Mouse (Mus musculus): Measurements from ENCODE around the gene Zfp983. TPM values are rescaled to one million over a fixed set of nuclear protein-coding genes. Genes with fewer than 3 reads are reported as not detected.
"Not testable (repeated sequence)": the region's sequence is repeated elsewhere in the genome, so short reads cannot be mapped to it uniquely, and the experiment has no call there.

Gene Zfp983
- polyA plus RNA-seq, 1 experiment = 0.61 TPM

- WGBS = 2% methylated on average over 9 of the region's 9 CpGs
- no peaks in the 10 kb centered on the region for H3K27me3 ChIP-seq (replicated peaks; ENCODE audit: control insufficient read depth, insufficient read depth, low read length)
- peak overlapping the region; percentile 79 for H3K27ac ChIP-seq (ENCODE audit: insufficient read depth, low read depth, low read length)
- H3K4me3 ChIP-seq (ENCODE audit: insufficient read depth, low read depth, low read length) = peak overlapping the region; percentile 65
- no peaks in the 10 kb centered on the region; the same call in 1 of the 2 replicates for H3K4me1 ChIP-seq (ENCODE audit: control insufficient read depth, insufficient read depth, low read length)
- H3K36me3 ChIP-seq (ENCODE audit: control insufficient read depth, insufficient read depth, low read length) = no peaks in the 10 kb centered on the region
- DNase-seq = peak; percentile 95
- TF ChIP-seq POLR2A (IDR thresholded peaks at IDR 0.05; ENCODE audit: low read depth, low read length) (no peak), CTCF (conservative IDR thresholded peaks at IDR 0.05; ENCODE audit: insufficient read depth, insufficient read length, low read depth, low read length) (peak; percentile 40)
Observed at GRCm38 (mm10) chr17:21679273-21680018, 29.0 kb downstream of the Zfp983 start.

- 0% methylated on average over 10 of the region's 10 CpGs for WGBS
- peak overlapping the region; percentile 65 for H3K4me3 ChIP-seq (ENCODE audit: insufficient read depth, low read depth, low read length)
- H3K27me3 ChIP-seq (replicated peaks; ENCODE audit: control insufficient read depth, insufficient read depth, low read length); DNase-seq; H3K27ac ChIP-seq (ENCODE audit: insufficient read depth, low read depth, low read length); H3K36me3 ChIP-seq (ENCODE audit: control insufficient read depth, insufficient read depth, low read length); H3K4me1 ChIP-seq (ENCODE audit: control insufficient read depth, insufficient read depth, low read length): not testable (repeated sequence)
Observed at GRCm38 (mm10) chr17:21680019-21680376, 29.6 kb downstream of the Zfp983 start.

- 95% methylated on average over 3 of the region's 3 CpGs for WGBS
- DNase-seq = no peak
- no peak within 1 kb of the TSS for H3K27ac ChIP-seq (ENCODE audit: insufficient read depth, low read depth, low read length)
- no peaks in the 10 kb centered on the region; the same call in none of the 2 replicates for H3K36me3 ChIP-seq (ENCODE audit: control insufficient read depth, insufficient read depth, low read length)
- no peak within 1 kb of the TSS for H3K4me3 ChIP-seq (ENCODE audit: insufficient read depth, low read depth, low read length)
- H3K27me3 ChIP-seq (replicated peaks; ENCODE audit: control insufficient read depth, insufficient read depth, low read length) = no peaks in the 10 kb centered on the region
- TF ChIP-seq POLR2A (IDR thresholded peaks at IDR 0.05; ENCODE audit: low read depth, low read length) = no peak
- no peak for TF ChIP-seq CTCF (conservative IDR thresholded peaks at IDR 0.05; ENCODE audit: insufficient read depth, insufficient read length, low read depth, low read length)
- H3K4me1 ChIP-seq (ENCODE audit: control insufficient read depth, insufficient read depth, low read length) = no peaks in the 10 kb centered on the region
Observed at GRCm38 (mm10) chr17:21691560-21691959, 41.1 kb downstream of the Zfp983 start, which contains the start of gene Gm10226. Gm10226 (plus strand) TSS chr17:21691860.

- Histone ChIP-seq H3K4me1 (ENCODE audit: control insufficient read depth, insufficient read depth, low read length) (no peaks in the 10 kb centered on the region), H3K4me3 (ENCODE audit: insufficient read depth, low read depth, low read length) (no peak overlapping the region), H3K36me3 (ENCODE audit: control insufficient read depth, insufficient read depth, low read length) (no peaks in the 10 kb centered on the region; the same call in none of the 2 replicates), H3K27me3 (replicated peaks; ENCODE audit: control insufficient read depth, insufficient read depth, low read length) (no peaks in the 10 kb centered on the region), H3K27ac (ENCODE audit: insufficient read depth, low read depth, low read length) (no peak overlapping the region)
- TF ChIP-seq POLR2A (IDR thresholded peaks at IDR 0.05; ENCODE audit: low read depth, low read length) = no peak
- TF ChIP-seq CTCF (conservative IDR thresholded peaks at IDR 0.05; ENCODE audit: insufficient read depth, insufficient read length, low read depth, low read length) = no peak
- 40% methylated on average over 3 of the region's 3 CpGs for WGBS
- no peak for DNase-seq
Observed at GRCm38 (mm10) chr17:21693342-21693741, 42.9 kb downstream of the Zfp983 start.

GRCm38 (mm10) chr17:21696073-21696472 lies 45.6 kb downstream of the Zfp983 start:
- TF ChIP-seq CTCF (conservative IDR thresholded peaks at IDR 0.05; ENCODE audit: insufficient read depth, insufficient read length, low read depth, low read length) = no peak
- no peak for TF ChIP-seq POLR2A (IDR thresholded peaks at IDR 0.05; ENCODE audit: low read depth, low read length)
- no peak for DNase-seq
- no peaks in the 10 kb centered on the region for H3K27me3 ChIP-seq (replicated peaks; ENCODE audit: control insufficient read depth, insufficient read depth, low read length)
- H3K27ac ChIP-seq (ENCODE audit: insufficient read depth, low read depth, low read length) = no peak overlapping the region
- H3K36me3 ChIP-seq (ENCODE audit: control insufficient read depth, insufficient read depth, low read length) = no peaks in the 10 kb centered on the region; the same call in 1 of the 2 replicates
- H3K4me3 ChIP-seq (ENCODE audit: insufficient read depth, low read depth, low read length) = no peak overlapping the region
- no peaks in the 10 kb centered on the region for H3K4me1 ChIP-seq (ENCODE audit: control insufficient read depth, insufficient read depth, low read length)

- Histone ChIP-seq H3K27ac (ENCODE audit: insufficient read depth, low read depth, low read length) (no peak overlapping the region), H3K27me3 (replicated peaks; ENCODE audit: control insufficient read depth, insufficient read depth, low read length) (no peaks in the 10 kb centered on the region), H3K4me1 (ENCODE audit: control insufficient read depth, insufficient read depth, low read length) (no peaks in the 10 kb centered on the region), H3K4me3 (ENCODE audit: insufficient read depth, low read depth, low read length) (no peak overlapping the region), H3K36me3 (ENCODE audit: control insufficient read depth, insufficient read depth, low read length) (no peaks in the 10 kb centered on the region)
- WGBS = 56% methylated on average over 5 of the region's 5 CpGs
- TF ChIP-seq CTCF (conservative IDR thresholded peaks at IDR 0.05; ENCODE audit: insufficient read depth, insufficient read length, low read depth, low read length) (no peak), POLR2A (IDR thresholded peaks at IDR 0.05; ENCODE audit: low read depth, low read length) (no peak)
- DNase-seq = no peak
Observed at GRCm38 (mm10) chr17:21702281-21703240, 52.1 kb downstream of the Zfp983 start.

GRCm38 (mm10) chr17:21703414-21703813 lies 53.0 kb downstream of the Zfp983 start:
- no peak for TF ChIP-seq CTCF (conservative IDR thresholded peaks at IDR 0.05; ENCODE audit: insufficient read depth, insufficient read length, low read depth, low read length)
- no peak for TF ChIP-seq POLR2A (IDR thresholded peaks at IDR 0.05; ENCODE audit: low read depth, low read length)
- H3K36me3 ChIP-seq (ENCODE audit: control insufficient read depth, insufficient read depth, low read length) = no peaks in the 10 kb centered on the region
- no peak for DNase-seq
- no peak overlapping the region for H3K27ac ChIP-seq (ENCODE audit: insufficient read depth, low read depth, low read length)
- H3K4me1 ChIP-seq (ENCODE audit: control insufficient read depth, insufficient read depth, low read length) = no peaks in the 10 kb centered on the region
- no peak overlapping the region for H3K4me3 ChIP-seq (ENCODE audit: insufficient read depth, low read depth, low read length)
- WGBS = 83% methylated on average over 1 of the region's 1 CpGs
- no peaks in the 10 kb centered on the region for H3K27me3 ChIP-seq (replicated peaks; ENCODE audit: control insufficient read depth, insufficient read depth, low read length)
